Mouse (Mus musculus) CH12.LX (cell line): ENCODE data around the gene Afap1. TPM values are rescaled to one million over a fixed set of nuclear protein-coding genes. Genes with fewer than 3 reads are reported as not detected.

Source experiments
- DNase-seq: peaks from one replicate; pipeline ENCODE4 v3.0.0-alpha.2; 2013; ENCODE audit errors: extremely low read depth
- H3K27ac ChIP-seq: 2 replicates; pipeline ENCODE4 v1.5.1; 2012; ENCODE audit warnings: low read depth, mild to moderate bottlenecking, control low read depth, moderate library complexity; ENCODE audit not compliant: insufficient read depth
- H3K27me3 ChIP-seq: replicated peaks from 2 replicates; pipeline ENCODE3; 2012; ENCODE audit warnings: inconsistent platforms
- H3K36me3 ChIP-seq, 2 experiments: replicated peaks in 1 of 2; 2 replicates each; pipeline versions ENCODE3 to v1.6.1; 2012; ENCODE audit warnings: inconsistent platforms in 1 of 2, low read length in 1 of 2, mild to moderate bottlenecking in 1 of 2, mixed read lengths in 1 of 2, moderate library complexity in 1 of 2; ENCODE audit not compliant: control insufficient read depth in 1 of 2, insufficient read depth in 1 of 2
- H3K4me1 ChIP-seq, 2 experiments: 2 replicates each; pipeline ENCODE4 v1.6.1; 2012; ENCODE audit warnings: inconsistent platforms in 1 of 2, moderate library complexity in 1 of 2; ENCODE audit not compliant: insufficient read depth in 2 of 2, control insufficient read depth in 1 of 2
- H3K4me2 ChIP-seq: 2 replicates; pipeline ENCODE4 v1.6.1; 2012; ENCODE audit warnings: low read depth, mild to moderate bottlenecking, control low read depth; ENCODE audit not compliant: poor library complexity, insufficient read depth, severe bottlenecking
- H3K4me3 ChIP-seq, 3 experiments: fragments of 150-350 bp in 1 of 3; sonication (generic) in 1 of 3; replicated peaks in 1 of 3; 2 replicates each; pipeline versions ENCODE3 to v1.5.1; 2011 to 2012; ENCODE audit warnings: low read depth in 2 of 3, low read length in 2 of 3, mild to moderate bottlenecking in 2 of 3, moderate library complexity in 2 of 3, control low read depth in 1 of 3, improper control_type of control experiment in 1 of 3, inconsistent platforms in 1 of 3, mixed read lengths in 1 of 3; ENCODE audit not compliant: poor library complexity in 1 of 3
- H3K79me2 ChIP-seq: replicated peaks from 2 replicates; pipeline ENCODE4 v1.6.1; 2012; ENCODE audit warnings: mild to moderate bottlenecking, moderate library complexity; ENCODE audit not compliant: control insufficient read depth, poor library complexity, insufficient read depth, severe bottlenecking; ENCODE audit errors: extremely low read depth
- H3K9ac ChIP-seq: 2 replicates; pipeline ENCODE4 v1.6.1; 2012; ENCODE audit warnings: low read depth, mild to moderate bottlenecking, control low read depth, moderate library complexity; ENCODE audit not compliant: insufficient read depth
- H3K9me3 ChIP-seq: replicated peaks from 2 replicates; pipeline ENCODE3; 2012; ENCODE audit warnings: low read length, inconsistent platforms, mixed read lengths
- JUND ChIP-seq: conservative IDR thresholded peaks from 2 replicates; pipeline ENCODE4 v1.6.1; 2011; ENCODE audit warnings: low read depth, low read length, improper control_type of control experiment
- KAT2A ChIP-seq: IDR thresholded peaks from 2 replicates; pipeline ENCODE4 v1.6.1; 2012; ENCODE audit warnings: low read length, improper control_type of control experiment, inconsistent platforms; ENCODE audit not compliant: insufficient replicate concordance
- MAX ChIP-seq: IDR thresholded peaks from 2 replicates; pipeline ENCODE4 v1.6.1; 2011; ENCODE audit warnings: low read length, improper control_type of control experiment
- MAZ ChIP-seq: IDR thresholded peaks from 2 replicates; pipeline ENCODE4 v1.6.1; 2012; ENCODE audit warnings: low read depth, mild to moderate bottlenecking, inconsistent platforms, low read length, improper control_type of control experiment, moderate library complexity
- MEF2A ChIP-seq: IDR thresholded peaks from 2 replicates; pipeline ENCODE4 v1.6.1; 2014; ENCODE audit warnings: low read depth, mild to moderate bottlenecking, inconsistent platforms, low read length, improper control_type of control experiment, borderline replicate concordance
- MYC ChIP-seq: IDR thresholded peaks from 2 replicates; pipeline ENCODE4 v1.6.1; 2011; ENCODE audit warnings: low read depth, mild to moderate bottlenecking, improper control_type of control experiment, low read length
- NELFE ChIP-seq: IDR thresholded peaks from 2 replicates; pipeline ENCODE4 v1.6.1; 2011; ENCODE audit warnings: low read depth, low read length, improper control_type of control experiment
- RAD21 ChIP-seq: IDR thresholded peaks from 2 replicates; pipeline ENCODE4 v1.6.1; 2011; ENCODE audit warnings: low read depth, mild to moderate bottlenecking, low read length, improper control_type of control experiment, moderate library complexity
- RCOR1 ChIP-seq: conservative IDR thresholded peaks from 2 replicates; pipeline ENCODE4 v1.6.1; 2012; ENCODE audit warnings: low read depth, mild to moderate bottlenecking, inconsistent platforms, low read length, improper control_type of control experiment
- SIN3A ChIP-seq: IDR thresholded peaks from 2 replicates; pipeline ENCODE4 v1.6.1; 2012; ENCODE audit warnings: low read length, improper control_type of control experiment, inconsistent platforms
- USF2 ChIP-seq: conservative IDR thresholded peaks from 2 replicates; pipeline ENCODE4 v1.6.1; 2011; ENCODE audit warnings: low read depth, low read length, improper control_type of control experiment
- ZC3H11A ChIP-seq: IDR thresholded peaks from 2 replicates; pipeline ENCODE4 v1.6.1; 2012; ENCODE audit warnings: low read depth, mild to moderate bottlenecking, inconsistent platforms, low read length, improper control_type of control experiment
- ZMIZ1 ChIP-seq: IDR thresholded peaks from 2 replicates; pipeline ENCODE4 v1.6.1; 2012; ENCODE audit warnings: low read depth, mild to moderate bottlenecking, inconsistent platforms, low read length, improper control_type of control experiment
- ZNF384 ChIP-seq: IDR thresholded peaks from 2 replicates; pipeline ENCODE4 v1.6.1; 2012; ENCODE audit warnings: low read depth, low read length, improper control_type of control experiment, inconsistent platforms
- dilution Hi-C: fragments of 300-500 bp; cut with MboI; formaldehyde crosslinking; loops from 2 replicates; pipeline ENCODE4 v1.14.3; 2020; ENCODE audit warnings: low sequenced_read_pairs; ENCODE audit not compliant: extremely low pct_unique_long_range_greater_than_20kb, extremely low pct_ligation_motif_present
- in situ Hi-C: fragments of 300-500 bp; cut with MboI; formaldehyde crosslinking; loops from 3 replicates; pipeline ENCODE4 v1.14.3; 2019; ENCODE audit warnings: low sequenced_read_pairs, low pct_ligation_motif_present, low pct_unique_long_range_greater_than_20kb, mixed read lengths
- polyA plus RNA-seq: library from polyadenylated mRNA; unstranded; fragments of >175 nt; gene quantifications from 2 replicates; pipeline ENCODE4 v1.2.1, GENCODE M21; 2012; ENCODE audit warnings: low read depth; ENCODE audit not compliant: insufficient read length
- total RNA-seq, 2 experiments: library from RNA; depleted of rRNA; stranded (reverse); fragments of 300-350 nt in 1 of 2; fragments of >200 nt in 1 of 2; gene quantifications; 2 replicates each; pipeline ENCODE4 v1.2.3; 2012 to 2014

Afap1 gene
- total and polyA plus RNA-seq, 3 experiments: 0.32 to 4.0 (median 0.86) TPM

GRCm38 (mm10) chr5:35853463-35853862, 39.7 kb upstream of the Afap1 start:
- in situ Hi-C loops (no loop called here), dilution Hi-C loops (no loop called here)
- TF ChIP-seq SIN3A (no peak), KAT2A (no peak), MYC (no peak), NELFE (no peak), JUND (no peak), RAD21 (no peak), MAZ (no peak), ZMIZ1 (no peak), MEF2A (no peak), ZNF384 (no peak)

GRCm38 (mm10) chr5:35856245-35856644, 36.9 kb upstream of the Afap1 start:
- dilution Hi-C loops (no loop called here), in situ Hi-C loops (no loop called here)
- TF ChIP-seq ZC3H11A (no peak), RCOR1 (no peak), MAX (no peak), NELFE (no peak), MEF2A (no peak), USF2 (no peak), MYC (no peak)
- peaks cover 0 to 2% of the 10 kb centered on the region in 2 experiments for H3K36me3 ChIP-seq
- peaks cover 22 to 31% of the 10 kb centered on the region in 2 experiments for H3K4me1 ChIP-seq
- H3K4me2 ChIP-seq: no peak overlapping the region
- H3K27me3 ChIP-seq: peaks cover 17% of the 10 kb centered on the region
- no peaks in the 10 kb centered on the region for H3K79me2 ChIP-seq
- H3K27ac ChIP-seq: no peak overlapping the region
- DNase-seq: no peak
- no peaks in the 10 kb centered on the region for H3K9me3 ChIP-seq
- H3K9ac ChIP-seq: no peak overlapping the region
- no peak overlapping the region for H3K4me3 ChIP-seq

More at GRCm38 (mm10) chr5:35853463-35853862, 39.7 kb upstream of the Afap1 start:
- H3K27ac ChIP-seq: no peak overlapping the region
- peaks cover 3% of the 10 kb centered on the region for H3K27me3 ChIP-seq
- no peak overlapping the region for H3K4me3 ChIP-seq
- no peak overlapping the region for H3K4me2 ChIP-seq
- H3K79me2 ChIP-seq: no peaks in the 10 kb centered on the region
- H3K9ac ChIP-seq: no peak overlapping the region
- peaks cover 29 to 41% of the 10 kb centered on the region in 2 experiments for H3K4me1 ChIP-seq
- H3K36me3 ChIP-seq: peaks cover 0 to 2% of the 10 kb centered on the region in 2 experiments
- DNase-seq: no peak
- no peaks in the 10 kb centered on the region for H3K9me3 ChIP-seq
